8 mouse cellular contexts compared by ENCODE assay signal in genomic region chr10:120209539-120209925, GRCm38 (mm10). TPM values are rescaled to one million over a fixed set of nuclear protein-coding genes. Genes with fewer than 3 reads are reported as not detected.
A peak's percentile ranks its signal among the peaks of the same experiment; 100 is the strongest.
DNase-seq lines count a peak whose midpoint lies in the region; ATAC-seq and TF ChIP-seq lines count a peak whose summit lies in the region.

No protein-coding gene starts in this region.

- H3K4me2 ChIP-seq in heart, embryonic 13.5 days = peak overlapping the region; percentile 79
- H3K4me2 ChIP-seq in forebrain, postnatal 0 days (ENCODE audit: low read depth) = peak overlapping the region; percentile 54
- H3K4me2 ChIP-seq in liver, postnatal 0 days (ENCODE audit: low read depth, low read length) = peak overlapping the region; percentile 67

- H3K4me1 ChIP-seq in heart, embryonic 13.5 days = peaks cover 11% of the 10 kb centered on the region
- H3K4me1 ChIP-seq in forebrain, postnatal 0 days (ENCODE audit: insufficient read depth) = no peaks in the 10 kb centered on the region
- H3K4me1 ChIP-seq in liver, postnatal 0 days (ENCODE audit: insufficient read depth) = peaks cover 8% of the 10 kb centered on the region

- peaks cover 7% of the 10 kb centered on the region; the same call in 1 of the 2 replicates for H3K9me3 ChIP-seq in heart, embryonic 13.5 days
- no peaks in the 10 kb centered on the region for H3K9me3 ChIP-seq in forebrain, postnatal 0 days (ENCODE audit: low read length)
- H3K9me3 ChIP-seq in liver, postnatal 0 days (ENCODE audit: low read length) = no peaks in the 10 kb centered on the region; the same call in 1 of the 2 replicates

- WGBS in heart, embryonic 13.5 days = 66% methylated on average over 6 of the region's 6 CpGs
- 69% methylated on average over 6 of the region's 6 CpGs for WGBS in forebrain, postnatal 0 days
- 39% methylated on average over 6 of the region's 6 CpGs for WGBS in liver, postnatal 0 days (ENCODE audit: insufficient replicate concordance)

- TF ChIP-seq CTCF in forebrain, postnatal 0 days (IDR thresholded peaks at IDR 0.05; ENCODE audit: low read depth) = no peak
- TF ChIP-seq CTCF in liver, postnatal 0 days (IDR thresholded peaks at IDR 0.05; ENCODE audit: low read depth) = no peak

- H3K27ac ChIP-seq in heart, embryonic 13.5 days (replicated peaks) = no peak overlapping the region
- no peak overlapping the region for H3K27ac ChIP-seq in forebrain, postnatal 0 days (ENCODE audit: low read depth, low read length)
- H3K27ac ChIP-seq in liver, postnatal 0 days (ENCODE audit: low read depth) = peak overlapping the region; percentile 70

- peaks cover 3% of the 10 kb centered on the region for H3K27me3 ChIP-seq in heart, embryonic 13.5 days (replicated peaks)
- H3K27me3 ChIP-seq in forebrain, postnatal 0 days (ENCODE audit: insufficient read depth, low read length) = no peaks in the 10 kb centered on the region
- no peaks in the 10 kb centered on the region for H3K27me3 ChIP-seq in liver, postnatal 0 days (ENCODE audit: insufficient read depth, low read length)

- intact Hi-C loops in heart, postnatal 10 days (cut with DNase I) = no loop called here

- no peak for DNase-seq in heart, postnatal 10 days
- DNase-seq in MN1 (ENCODE audit: low spot score) = peak; percentile 39
- no peak for DNase-seq in forebrain, postnatal 0 days
- DNase-seq in liver, postnatal 0 days = no peak
- DNase-seq in right cerebral cortex, adult 18-20 months = no peak
- no peak for DNase-seq in cerebellum, postnatal 4 days (ENCODE audit: low spot score in 2 of 2)
- no peak for DNase-seq in left cerebral cortex, adult 8-10 months (ENCODE audit: low spot score in 2 of 2)

- ATAC-seq in heart, embryonic 13.5 days (ENCODE audit: extremely low read depth, insufficient number of reproducible peaks, low FRiP score, low TSS enrichment) = no peak
- ATAC-seq in forebrain, postnatal 0 days = no peak
- ATAC-seq in liver, postnatal 0 days = no peak

- no peak for TF ChIP-seq EP300 in liver, postnatal 0 days (IDR thresholded peaks at IDR 0.05; ENCODE audit: low read depth)

- H3K4me3 ChIP-seq in heart, embryonic 13.5 days = peak overlapping the region; percentile 71
- peak overlapping the region; percentile 66 for H3K4me3 ChIP-seq in forebrain, postnatal 0 days (ENCODE audit: low read depth, low read length)
- peak overlapping the region; percentile 83 for H3K4me3 ChIP-seq in liver, postnatal 0 days (ENCODE audit: low read depth, low read length)

- H3K36me3 ChIP-seq in heart, embryonic 13.5 days = peaks cover 11% of the 10 kb centered on the region
- no peaks in the 10 kb centered on the region for H3K36me3 ChIP-seq in forebrain, postnatal 0 days (ENCODE audit: insufficient read depth)
- 0 out of 2 replicates have a peak, but pooled peaks cover 2% of the 10 kb centered on the region for H3K36me3 ChIP-seq in liver, postnatal 0 days (replicated peaks; ENCODE audit: insufficient read depth, low read length)

- H3K9ac ChIP-seq in heart, embryonic 13.5 days = peak overlapping the region; percentile 85
- no peak overlapping the region for H3K9ac ChIP-seq in forebrain, postnatal 0 days
- H3K9ac ChIP-seq in liver, postnatal 0 days (replicated peaks) = peak overlapping the region; percentile 83

RNA-seq across cellular contexts. Expression of gene Irak3, which starts 7.6 kb away (rescaled TPM):
- 0.25 and 0.56 TPM in 2 replicates for polyA plus RNA-seq in heart, embryonic 13.5 days (2015; fragmentation: Nextera tagmentation; extraction: Ambion mirVana)
- 1 to 10 TPM; 3.4 to 4.2 TPM for total RNA-seq in heart, postnatal 10 days (2021)
- total RNA-seq in forebrain, postnatal 0 days (2014; rRNA removed) = 0.08 and 0.33 TPM in 2 replicates
- 0.13 and 0.28 TPM in 2 replicates for polyA plus RNA-seq in forebrain, postnatal 0 days (2015; fragmentation: Nextera tagmentation; extraction: Ambion mirVana)
- 1.5 and 1.6 TPM in 2 replicates for polyA plus RNA-seq in liver, postnatal 0 days (2015; fragmentation: Nextera tagmentation; extraction: Ambion mirVana)
- 1 to 10 TPM; 1.5 to 3.4 (median 2.2) TPM for total RNA-seq in left cerebral cortex, adult 8-10 months (2022)

RNA-seq across cellular contexts. Expression of gene Tmbim4, which starts 8.1 kb away (rescaled TPM):
- 103 and 119 TPM in 2 replicates for polyA plus RNA-seq in heart, embryonic 13.5 days (2015; fragmentation: Nextera tagmentation; extraction: Ambion mirVana)
- 100 to 1,000 TPM in 1 of 2 experiments, 10 to 100 TPM in 1; 97.7 to 106 TPM for total RNA-seq in heart, postnatal 10 days (2021)
- 32.2 and 40.4 TPM in 2 replicates for total RNA-seq in forebrain, postnatal 0 days (2014; rRNA removed)
- 100 and 115 TPM in 2 replicates for polyA plus RNA-seq in forebrain, postnatal 0 days (2015; fragmentation: Nextera tagmentation; extraction: Ambion mirVana)
- 140 and 150 TPM in 2 replicates for polyA plus RNA-seq in liver, postnatal 0 days (2015; fragmentation: Nextera tagmentation; extraction: Ambion mirVana)
- 10 to 100 TPM; 68.1 to 71.0 (median 69.1) TPM for total RNA-seq in left cerebral cortex, adult 8-10 months (2022)

RNA-seq across cellular contexts. Expression of gene Llph, which starts 17.3 kb away (rescaled TPM):
- polyA plus RNA-seq in heart, embryonic 13.5 days (2015; fragmentation: Nextera tagmentation; extraction: Ambion mirVana) = 25.9 and 28.0 TPM in 2 replicates
- total RNA-seq in heart, postnatal 10 days (2021) = 1 to 10 TPM; 7.8 to 8.3 TPM
- total RNA-seq in forebrain, postnatal 0 days (2014; rRNA removed) = 22.1 and 23.8 TPM in 2 replicates
- 42.1 and 46.7 TPM in 2 replicates for polyA plus RNA-seq in forebrain, postnatal 0 days (2015; fragmentation: Nextera tagmentation; extraction: Ambion mirVana)
- 33.5 and 33.9 TPM in 2 replicates for polyA plus RNA-seq in liver, postnatal 0 days (2015; fragmentation: Nextera tagmentation; extraction: Ambion mirVana)
- 10 to 100 TPM; 13.4 to 23.7 (median 17.0) TPM for total RNA-seq in left cerebral cortex, adult 8-10 months (2022)
